Mouse (Mus musculus): ENCODE data around the gene Exph5. TPM values are rescaled to one million over a fixed set of nuclear protein-coding genes. Genes with fewer than 3 reads are reported as not detected.

Gene Exph5
- total and polyA plus RNA-seq, 3 experiments = 0.12 to 0.17 TPM; not detected in 1

GRCm38 (mm10) chr9:53356219-53357155 lies 55.0 kb downstream of the Exph5 start:
- no peak for DNase-seq

- DNase-seq = no peak
These were observed 69.9 kb downstream of the Exph5 start for GRCm38 (mm10) chr9:53371339-53371738.

GRCm38 (mm10) chr9:53375907-53376306 lies 74.4 kb downstream of the Exph5 start:
- DNase-seq = peak; percentile 63

GRCm38 (mm10) chr9:53376820-53377219 lies 75.3 kb downstream of the Exph5 start:
- DNase-seq = no peak

GRCm38 (mm10) chr9:53377597-53377996 lies 76.1 kb downstream of the Exph5 start:
- no peak for DNase-seq

- no peak for DNase-seq
These were observed 76.7 kb downstream of the Exph5 start for GRCm38 (mm10) chr9:53378171-53378570.

- DNase-seq = no peak
These were observed 79.1 kb downstream of the Exph5 start for GRCm38 (mm10) chr9:53380595-53380994.

- DNase-seq = no peak
These were observed 79.7 kb downstream of the Exph5 start for GRCm38 (mm10) chr9:53381113-53381615.

- peak; percentile 92 for DNase-seq
These were observed 82.7 kb downstream of the Exph5 start, which contains the start of gene Kdelc2 for GRCm38 (mm10) chr9:53383951-53384866. Gene Kdelc2, plus strand, starts transcription at chr9:53384025.

- no peak for DNase-seq
These were observed 83.4 kb downstream of the Exph5 start for GRCm38 (mm10) chr9:53384873-53385272.

GRCm38 (mm10) chr9:53387431-53387830 lies 86.0 kb downstream of the Exph5 start:
- peak; percentile 32 for DNase-seq

GRCm38 (mm10) chr9:53389109-53389508 lies 87.6 kb downstream of the Exph5 start:
- DNase-seq = no peak

GRCm38 (mm10) chr9:53390136-53390535 lies 88.7 kb downstream of the Exph5 start:
- no peak for DNase-seq

- DNase-seq = no peak
These were observed 96.4 kb downstream of the Exph5 start for GRCm38 (mm10) chr9:53397685-53398387.

- DNase-seq = peak; percentile 52
These were observed 96.9 kb downstream of the Exph5 start for GRCm38 (mm10) chr9:53398388-53398700.

GRCm38 (mm10) chr9:53399537-53399936 lies 98.1 kb downstream of the Exph5 start:
- no peak for DNase-seq

- DNase-seq = no peak
These were observed 99.2 kb downstream of the Exph5 start for GRCm38 (mm10) chr9:53400696-53401095.

- no peak for DNase-seq
These were observed 99.7 kb downstream of the Exph5 start for GRCm38 (mm10) chr9:53401146-53401545.

GRCm38 (mm10) chr9:53402291-53402711 lies 100.8 kb downstream of the Exph5 start, which contains the start of gene 4930550C14Rik:
Gene 4930550C14Rik, plus strand, starts transcription at chr9:53402325.
- peak; percentile 71 for DNase-seq

- no peak for DNase-seq
These were observed 101.5 kb downstream of the Exph5 start for GRCm38 (mm10) chr9:53402991-53403390.

- DNase-seq = no peak
These were observed 102.7 kb downstream of the Exph5 start for GRCm38 (mm10) chr9:53404050-53404752.
